Mouse (Mus musculus) ZHBTc4 (cell line): ENCODE data around the gene Als2cr12.
"Not testable (repeated sequence)": the region's sequence is repeated elsewhere in the genome, so short reads cannot be mapped to it uniquely, and the experiment has no call there.

ENCODE experiments used
- DNase-seq: peaks from one replicate; pipeline ENCODE4 v3.0.0-alpha.2; 2011; ENCODE audit warnings: low read depth, low spot score

The Als2cr12 gene

DNA sequence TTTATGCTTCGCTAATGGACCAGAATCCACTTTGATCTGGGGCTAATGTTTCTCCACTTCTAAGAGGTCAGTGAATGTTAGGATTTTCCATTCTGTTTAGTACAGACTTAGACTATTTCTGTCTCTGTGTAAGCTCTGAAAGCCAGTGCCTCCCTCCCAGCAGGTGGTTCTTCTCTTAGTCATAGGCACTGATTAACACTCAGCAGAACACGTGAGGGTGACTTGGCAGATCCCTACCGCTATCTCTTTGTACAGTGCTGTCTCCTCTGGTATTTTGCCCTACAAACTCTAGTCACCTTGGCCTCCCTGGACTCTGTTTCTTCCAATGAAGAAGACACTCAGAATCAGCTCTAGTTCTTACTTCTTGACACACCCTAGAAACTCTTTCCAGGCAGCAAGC is 81.4 kb downstream of the Als2cr12 start:
- peak; percentile 43 for DNase-seq

DNA sequence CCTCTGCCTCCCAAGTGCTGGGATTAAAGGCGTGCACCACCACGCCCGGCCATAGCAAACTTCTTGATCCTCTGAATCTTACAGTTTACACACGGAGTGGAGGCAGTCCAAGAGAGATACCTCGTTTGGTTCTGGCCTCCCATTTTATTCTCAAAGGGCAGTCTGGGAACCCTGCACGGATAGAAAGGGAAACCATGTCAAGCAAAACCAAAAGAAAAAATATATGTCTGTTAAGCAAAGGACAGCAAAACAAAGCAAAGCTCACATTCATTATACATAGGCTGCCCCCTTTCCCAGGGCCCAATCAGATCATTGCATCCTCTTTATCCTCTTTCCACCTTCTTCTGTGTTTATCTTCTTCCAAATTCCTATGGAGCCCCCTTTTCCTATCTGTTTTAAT is 82.0 kb downstream of the Als2cr12 start:
- DNase-seq, result peak; percentile 69

DNA sequence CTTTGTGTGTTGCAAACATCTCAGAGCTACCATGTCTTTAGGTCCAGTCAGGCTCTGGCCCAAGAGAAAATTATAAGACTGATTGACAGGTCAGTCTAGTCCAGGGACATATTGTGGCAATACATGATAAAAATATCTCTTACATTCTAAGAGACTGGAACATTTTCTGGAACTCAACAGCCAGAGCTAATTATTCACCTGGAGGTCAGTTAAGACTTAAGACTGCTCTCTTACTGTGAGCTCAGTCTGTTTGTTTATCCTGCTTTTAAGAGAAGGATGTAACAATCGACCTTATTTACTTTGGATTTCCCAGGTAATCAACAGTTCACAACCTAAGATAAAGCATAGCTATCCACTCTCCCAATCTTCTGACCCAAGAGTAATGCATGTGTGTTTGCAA is 85.2 kb downstream of the Als2cr12 start:
- no peak for DNase-seq

DNA sequence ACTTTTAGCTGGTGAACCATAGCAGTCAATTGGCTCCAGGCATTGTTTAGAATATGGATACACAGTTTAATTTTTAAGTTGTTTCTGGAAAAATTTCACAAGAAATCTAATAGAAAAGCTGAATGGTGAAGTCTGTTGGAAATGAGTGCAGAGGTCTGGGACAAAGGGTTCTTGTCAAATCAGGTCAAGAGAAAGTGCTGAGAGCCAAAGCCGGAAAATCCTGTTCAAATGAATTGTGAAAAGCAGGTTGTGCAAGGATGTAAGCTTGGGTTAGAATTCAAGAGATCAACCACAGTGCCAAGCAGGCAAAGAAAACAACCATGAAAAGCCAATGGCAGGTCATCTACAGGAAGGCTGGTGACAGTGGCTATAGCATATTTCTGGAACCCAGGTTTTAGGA is 85.6 kb downstream of the Als2cr12 start:
- DNase-seq, result no peak

DNA sequence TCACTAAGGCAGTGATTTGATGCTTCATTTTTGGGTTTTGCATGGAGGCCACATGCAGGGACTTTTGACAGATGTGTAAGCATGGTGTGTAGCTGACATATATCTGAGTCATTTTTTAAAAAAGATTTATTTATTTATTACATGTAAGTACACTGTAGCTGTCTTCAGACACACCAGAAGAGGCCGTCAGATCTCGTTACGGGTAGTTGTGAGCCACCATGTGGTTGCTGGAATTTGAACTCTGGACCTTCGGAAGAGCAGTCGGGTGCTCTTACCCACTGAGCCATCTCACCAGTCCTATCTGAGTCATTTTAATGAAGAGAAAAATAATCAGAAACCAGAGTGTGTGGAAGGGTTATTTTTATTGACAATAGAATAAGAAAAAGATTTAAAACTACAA is 86.2 kb downstream of the Als2cr12 start:
- not testable (repeated sequence) for DNase-seq

DNA sequence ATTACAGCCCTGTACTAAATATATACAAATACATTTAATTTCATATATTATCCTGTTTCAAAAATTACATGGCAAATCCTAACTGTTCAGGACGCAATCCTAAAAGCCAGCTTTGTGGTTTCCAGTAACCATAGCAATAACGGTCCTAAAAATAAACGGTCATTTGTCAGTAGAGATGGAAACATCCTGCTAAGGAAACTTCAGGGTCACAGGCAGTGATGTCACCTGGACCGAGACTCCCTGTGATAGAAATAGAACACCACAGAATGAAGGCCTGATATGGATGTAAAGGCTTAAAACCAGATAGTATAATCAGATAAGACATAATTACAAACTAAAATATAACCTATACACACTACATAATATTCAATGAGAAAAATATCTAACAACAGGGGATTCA is 92.1 kb downstream of the Als2cr12 start:
- no peak for DNase-seq

DNA sequence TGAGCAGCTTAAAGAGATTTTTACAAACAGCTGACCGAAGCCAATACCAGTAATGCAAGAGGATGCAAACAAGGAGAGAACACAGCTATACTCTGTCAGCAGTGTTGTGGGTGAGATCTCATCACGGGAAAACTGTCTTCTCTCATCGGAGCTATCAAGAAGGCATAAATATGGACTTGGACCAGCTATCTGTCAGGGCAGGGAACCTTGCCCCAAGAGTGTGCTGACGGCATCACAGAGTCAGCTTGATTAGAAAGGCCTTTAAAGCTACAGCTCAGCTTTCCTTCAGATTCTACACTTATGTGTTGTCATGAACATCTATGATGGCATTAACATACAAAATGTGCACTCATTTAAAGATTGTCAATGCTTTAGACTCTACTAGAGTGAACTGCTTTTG is 93.1 kb downstream of the Als2cr12 start:
- no peak for DNase-seq
